Mouse (Mus musculus) right cerebral cortex, postnatal 4 days (tissue): Measurements from ENCODE around the gene Oprl1.

Experiments
- DNase-seq: peaks from one replicate; pipeline ENCODE4 v3.0.0-alpha.2; 2022

The Oprl1 gene

GRCm38 (mm10) chr2:181714903-181715326, at the start of gene Oprl1:
Gene Oprl1, plus strand, starts transcription at chr2:181715016.
- DNase-seq, result peak; percentile 71

GRCm38 (mm10) chr2:181670285-181670912, 44.4 kb upstream of the Oprl1 start:
- DNase-seq, result no peak

- no peak for DNase-seq
Measured at GRCm38 (mm10) chr2:181670913-181671311, 43.9 kb upstream of the Oprl1 start.

- no peak for DNase-seq
Measured at GRCm38 (mm10) chr2:181671326-181671725, 43.5 kb upstream of the Oprl1 start, which contains the start of gene Sox18. Gene Sox18, minus strand, starts transcription at chr2:181671640.

GRCm38 (mm10) chr2:181671984-181672383, 42.8 kb upstream of the Oprl1 start:
- DNase-seq, result no peak

GRCm38 (mm10) chr2:181673501-181673900, 41.3 kb upstream of the Oprl1 start:
- DNase-seq, result no peak

- no peak for DNase-seq
Measured at GRCm38 (mm10) chr2:181674934-181675333, 39.9 kb upstream of the Oprl1 start.

GRCm38 (mm10) chr2:181675454-181675853, 39.4 kb upstream of the Oprl1 start:
- no peak for DNase-seq

GRCm38 (mm10) chr2:181676424-181676823, 38.4 kb upstream of the Oprl1 start:
- peak; percentile 52 for DNase-seq

- DNase-seq, result no peak
Measured at GRCm38 (mm10) chr2:181677096-181677754, 37.6 kb upstream of the Oprl1 start.

GRCm38 (mm10) chr2:181677755-181678098, 37.1 kb upstream of the Oprl1 start:
- no peak for DNase-seq

- peak; percentile 44 for DNase-seq
Measured at GRCm38 (mm10) chr2:181678780-181679179, 36.0 kb upstream of the Oprl1 start.

- peak; percentile 69 for DNase-seq
Measured at GRCm38 (mm10) chr2:181679951-181680715, 34.7 kb upstream of the Oprl1 start, which contains the start of gene Tcea2. Gene Tcea2, plus strand, starts transcription at chr2:181680310.

GRCm38 (mm10) chr2:181680716-181681117, 34.1 kb upstream of the Oprl1 start:
- DNase-seq, result no peak

GRCm38 (mm10) chr2:181681978-181682377, 32.8 kb upstream of the Oprl1 start:
- no peak for DNase-seq

GRCm38 (mm10) chr2:181683381-181683780, 31.4 kb upstream of the Oprl1 start:
- no peak for DNase-seq

GRCm38 (mm10) chr2:181684713-181685112, 30.1 kb upstream of the Oprl1 start:
- no peak for DNase-seq

GRCm38 (mm10) chr2:181685686-181686085, 29.1 kb upstream of the Oprl1 start:
- no peak for DNase-seq

GRCm38 (mm10) chr2:181687586-181687985, 27.2 kb upstream of the Oprl1 start:
- no peak for DNase-seq

- DNase-seq, result no peak
Measured at GRCm38 (mm10) chr2:181689466-181690160, 25.2 kb upstream of the Oprl1 start.

GRCm38 (mm10) chr2:181691083-181691482, 23.7 kb upstream of the Oprl1 start:
- no peak for DNase-seq

- DNase-seq, result no peak
Measured at GRCm38 (mm10) chr2:181691571-181691970, 23.2 kb upstream of the Oprl1 start.

- no peak for DNase-seq
Measured at GRCm38 (mm10) chr2:181692304-181692703, 22.5 kb upstream of the Oprl1 start.
